Mouse (Mus musculus) adrenal gland, adult 18-20 months (tissue): ENCODE data around the gene Rhbdf2. TPM values are rescaled to one million over a fixed set of nuclear protein-coding genes. Genes with fewer than 3 reads are reported as not detected.

Source experiments
- DNase-seq, 2 experiments: peaks; one replicate each; pipeline ENCODE4 v3.0.0; 2021 to 2022; ENCODE audit warnings: low spot score in 2 of 2
- total RNA-seq, 2 experiments: library from RNA; stranded (reverse); gene quantifications; 1 replicate in 1 of 2; 2 replicates in 1 of 2; pipeline ENCODE4 v1.2.3; 2021

The Rhbdf2 gene
- total RNA-seq, 2 experiments from 2014 or later, result 12.1 to 17.6 TPM

GRCm38 (mm10) chr11:116660181-116660580 lies 33.4 kb upstream of the Rhbdf2 start:
- no peak for DNase-seq

GRCm38 (mm10) chr11:116659027-116659621 lies 32.3 kb upstream of the Rhbdf2 start:
- DNase-seq, result peak in 1 of 2 experiments; percentile 22

GRCm38 (mm10) chr11:116658238-116658637 lies 31.4 kb upstream of the Rhbdf2 start:
- DNase-seq, result peak in 1 of 2 experiments; percentile 32

GRCm38 (mm10) chr11:116657311-116658223 lies 30.7 kb upstream of the Rhbdf2 start:
- peak; percentile 72 to 79 for DNase-seq

GRCm38 (mm10) chr11:116656348-116657191 lies 29.8 kb upstream of the Rhbdf2 start:
- DNase-seq, result no peak

- DNase-seq, result no peak
Measured at GRCm38 (mm10) chr11:116654255-116654821, 27.5 kb upstream of the Rhbdf2 start, which contains the start of gene Cygb. Gene Cygb (minus strand): TSS chr11:116654313.

GRCm38 (mm10) chr11:116653709-116654221 lies 26.9 kb upstream of the Rhbdf2 start:
- DNase-seq, result peak in 1 of 2 experiments; percentile 46

DNA sequence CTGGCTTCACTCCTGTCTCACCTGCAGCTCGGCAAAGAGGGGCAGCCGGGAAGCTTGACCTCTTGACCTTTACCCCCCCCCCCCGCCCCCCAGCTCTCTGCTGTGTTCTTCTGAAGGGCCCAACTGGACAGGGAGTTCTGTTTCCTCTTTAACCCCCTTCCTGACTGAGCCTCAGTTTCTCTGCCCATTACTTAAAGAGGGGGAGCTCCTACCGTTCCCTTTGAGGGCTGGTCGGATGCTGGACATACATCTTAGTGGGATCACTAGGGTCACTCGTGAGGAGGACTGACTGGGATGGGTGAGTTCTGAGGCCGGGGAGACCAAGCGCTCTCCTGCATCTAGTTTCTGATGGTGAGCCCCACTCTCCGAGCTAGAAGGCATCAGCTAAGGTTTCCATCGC lies 26.4 kb upstream of the Rhbdf2 start, which contains the start of gene Prcd:
Gene Prcd (plus strand): TSS at position 301 of the 400 bp plus-strand sequence.
- no peak for DNase-seq

GRCm38 (mm10) chr11:116652330-116653098 lies 25.7 kb upstream of the Rhbdf2 start:
- no peak for DNase-seq

DNA sequence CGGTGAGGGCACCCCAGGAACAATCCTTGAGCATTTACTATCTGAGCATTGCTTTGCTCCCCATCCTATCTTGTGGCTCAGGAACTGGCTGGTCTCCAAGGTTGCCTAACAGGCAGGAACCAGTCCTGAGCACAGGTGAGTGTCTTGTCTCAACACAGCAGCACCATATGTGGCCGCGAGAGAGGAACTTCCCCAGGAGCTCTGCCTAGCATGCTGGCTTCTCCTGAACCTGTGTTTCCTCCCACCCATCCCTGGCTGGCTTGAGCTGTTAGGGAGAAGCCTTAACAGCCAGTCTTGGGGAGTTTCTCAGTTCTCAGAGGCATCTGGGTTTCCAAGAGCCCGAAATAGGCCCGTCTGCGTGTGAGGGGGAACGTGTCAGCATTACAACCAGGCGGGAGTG lies 24.5 kb upstream of the Rhbdf2 start:
- DNase-seq, result no peak

DNA sequence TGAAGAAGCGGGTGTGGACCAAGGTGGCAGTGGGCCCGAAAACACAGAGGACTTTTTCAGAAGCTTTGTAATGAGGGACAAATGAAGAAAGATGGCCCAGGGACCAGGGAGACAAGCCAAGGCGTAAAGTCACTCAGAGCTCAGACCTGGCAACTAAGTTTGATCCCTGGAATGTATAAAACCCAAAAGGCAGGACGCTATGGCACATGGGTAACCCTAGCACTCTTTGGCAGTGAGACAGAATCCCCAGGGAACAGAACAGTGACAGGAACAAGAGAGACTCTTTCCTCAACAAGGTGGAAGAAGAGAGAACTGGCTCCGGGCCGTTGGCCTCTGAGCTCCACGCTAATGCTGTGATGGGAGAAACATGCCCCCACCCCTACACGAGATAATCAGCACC lies 24.0 kb upstream of the Rhbdf2 start:
- no peak for DNase-seq

- no peak for DNase-seq
Measured at GRCm38 (mm10) chr11:116649711-116650337, 23.0 kb upstream of the Rhbdf2 start.

DNA sequence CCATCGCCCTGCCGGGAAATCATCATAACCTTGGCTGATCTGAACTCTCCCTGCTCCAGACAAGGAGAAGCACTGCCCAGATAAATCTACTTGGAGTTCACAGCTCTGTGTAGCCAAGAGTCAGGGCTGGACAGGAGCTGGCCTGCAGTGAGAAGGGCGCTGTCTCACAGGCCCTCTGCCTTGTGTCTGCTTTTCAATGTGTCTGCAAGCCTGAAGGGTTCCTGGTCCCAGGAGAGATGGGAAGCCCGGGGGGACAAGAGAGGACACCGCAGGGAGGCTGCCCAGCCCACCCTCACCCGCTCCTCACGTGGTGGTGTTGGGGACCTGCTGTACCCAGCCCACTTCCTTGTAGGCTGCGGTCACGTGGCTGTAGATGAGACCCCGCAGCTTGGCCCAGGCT lies 22.2 kb upstream of the Rhbdf2 start:
- no peak for DNase-seq

DNA sequence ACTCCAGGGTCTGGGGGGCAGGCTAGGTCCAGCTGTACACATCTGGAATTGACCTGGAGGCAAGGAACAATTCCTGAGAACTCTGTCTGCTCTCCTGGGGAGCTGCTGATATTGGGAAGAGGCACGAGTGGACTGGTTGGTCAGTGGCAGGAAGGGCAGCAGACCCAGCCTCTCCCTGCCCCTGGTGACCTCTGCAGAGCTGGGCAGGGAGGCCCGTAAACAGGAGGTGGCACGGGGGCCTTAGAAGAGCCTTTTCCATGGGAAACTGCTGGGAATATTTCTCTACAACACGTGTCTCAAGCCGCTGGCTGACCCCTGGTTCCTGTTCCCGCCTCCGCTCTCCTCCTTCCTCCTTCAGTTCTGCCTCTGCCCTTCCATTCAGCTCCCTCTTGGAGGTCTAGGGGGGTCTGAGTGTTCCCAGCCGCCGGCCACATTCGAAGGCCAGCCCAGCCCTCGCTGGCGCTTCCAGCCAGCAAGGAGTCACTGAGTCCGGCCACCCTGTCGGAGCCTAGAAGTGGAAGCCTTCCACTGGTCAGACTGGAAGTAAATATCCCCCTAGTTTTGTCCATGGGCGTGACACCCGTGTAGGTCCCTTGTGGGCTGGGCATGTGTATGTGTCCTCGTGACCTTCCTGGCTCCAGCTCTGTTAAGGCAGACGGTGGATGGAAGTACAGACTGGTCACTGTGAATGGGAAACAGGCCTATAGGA lies 21.5 kb upstream of the Rhbdf2 start:
- no peak for DNase-seq

DNA sequence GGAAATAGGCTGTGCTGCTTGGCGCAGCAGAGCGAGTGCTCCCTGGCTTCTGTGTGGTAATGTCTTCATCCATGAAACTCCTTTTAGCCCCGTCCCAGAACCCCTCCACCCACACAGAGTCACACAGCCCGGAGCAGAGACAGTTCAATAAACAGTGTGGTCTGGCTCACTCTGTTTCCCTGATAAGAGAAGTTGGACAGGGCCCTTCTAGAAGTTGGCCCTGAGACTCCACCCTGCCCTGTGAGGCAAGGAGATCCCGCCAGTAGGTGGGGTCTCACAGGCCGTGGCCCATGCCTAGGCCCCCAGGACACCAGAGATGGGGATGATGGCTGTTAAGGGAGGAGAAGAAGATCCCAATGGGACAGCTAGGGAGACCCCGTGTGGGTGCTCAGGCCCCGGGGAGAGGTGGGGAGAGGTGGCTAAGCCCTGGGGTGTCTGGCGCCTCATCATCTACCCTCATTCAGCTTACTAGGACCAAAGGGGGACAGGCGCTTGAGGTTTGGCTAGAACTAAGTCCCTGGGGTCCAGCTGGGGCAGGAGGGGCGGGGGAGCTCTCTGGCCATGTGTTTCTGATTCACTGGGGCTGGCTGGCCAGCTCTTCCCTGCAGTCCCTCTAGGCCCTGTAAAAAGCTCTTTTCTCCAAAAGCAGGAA lies 20.6 kb upstream of the Rhbdf2 start:
- DNase-seq, result no peak

- DNase-seq, result no peak
Measured at GRCm38 (mm10) chr11:116646771-116647170, 20.0 kb upstream of the Rhbdf2 start.

- no peak for DNase-seq
Measured at GRCm38 (mm10) chr11:116646136-116646535, 19.3 kb upstream of the Rhbdf2 start.

DNA sequence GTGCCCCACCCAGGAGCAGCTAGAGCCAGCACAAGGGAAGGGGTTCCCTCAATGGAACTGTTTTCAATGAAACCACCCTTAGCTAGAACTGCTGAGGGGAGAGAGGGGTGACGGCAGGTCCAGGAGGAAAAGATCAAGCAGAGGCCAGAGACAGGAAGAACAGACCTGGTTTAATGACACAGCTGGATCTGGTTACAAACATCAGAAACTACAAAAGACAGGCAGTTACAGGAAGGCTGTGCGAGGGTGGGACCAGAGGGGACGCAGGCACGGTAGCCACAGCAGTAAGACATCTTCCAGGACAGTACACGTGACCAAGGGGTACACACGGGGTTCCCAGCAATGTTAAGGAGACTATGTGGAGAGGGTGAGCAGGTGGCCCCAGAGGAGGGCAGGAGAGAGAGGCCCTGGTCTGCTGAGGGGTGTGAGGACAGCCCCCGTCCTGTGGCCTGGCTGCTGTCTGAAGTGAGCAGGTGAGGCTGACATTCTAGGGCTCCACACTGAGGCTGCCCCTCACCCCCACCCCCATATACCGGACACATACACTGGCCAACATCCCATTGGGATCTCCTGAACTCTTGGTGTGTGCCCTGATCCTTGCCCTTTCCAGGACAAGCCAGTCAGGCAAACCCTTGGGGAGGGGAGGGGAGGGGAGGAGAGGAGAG lies 18.8 kb upstream of the Rhbdf2 start:
- DNase-seq, result no peak
